Mouse (Mus musculus) liver, adult 2 months (tissue): ENCODE measurements at regions not wholly inside any gene's neighbourhood (a gene's known extent, or its start where the extent isn't known, plus 50 kb on each side); places are given as distances from the start of the nearest gene placed in this dataset.

Experiments
- DNase-seq: peaks from one replicate; pipeline ENCODE4 v3.0.0-alpha.2; 2011; ENCODE audit warnings: low read depth, low spot score; ENCODE audit errors: extremely low read depth
- H3K27ac ChIP-seq: fragments of 200-500 bp; replicated peaks from 2 replicates; pipeline ENCODE4 v1.5.1; 2012; ENCODE audit warnings: low read depth, mild to moderate bottlenecking, control low read depth, inconsistent platforms, low read length; ENCODE audit not compliant: insufficient read depth
- H3K27me3 ChIP-seq: fragments of 200-500 bp; 2 replicates; pipeline ENCODE4 v1.6.1; 2012; ENCODE audit warnings: mild to moderate bottlenecking, moderate library complexity, low read length, inconsistent platforms; ENCODE audit not compliant: control insufficient read depth, insufficient read depth
- H3K36me3 ChIP-seq: fragments of 200-500 bp; 2 replicates; pipeline ENCODE4 v1.6.1; 2012; ENCODE audit warnings: low read length, inconsistent platforms; ENCODE audit not compliant: control insufficient read depth, insufficient read depth
- H3K4me1 ChIP-seq: fragments of 200-500 bp; 2 replicates; pipeline ENCODE4 v1.6.1; 2011; ENCODE audit warnings: low read length; ENCODE audit not compliant: control insufficient read depth, insufficient read depth
- H3K4me3 ChIP-seq: fragments of 200-500 bp; 2 replicates; pipeline ENCODE4 v1.5.1; 2011; ENCODE audit warnings: low read depth, mild to moderate bottlenecking, control low read depth, low read length, moderate library complexity; ENCODE audit not compliant: insufficient read depth
- H3K79me2 ChIP-seq: fragments of 200-500 bp; 2 replicates; pipeline ENCODE4 v1.6.1; 2012; ENCODE audit warnings: inconsistent platforms, mild to moderate bottlenecking, low read length, moderate library complexity; ENCODE audit not compliant: control insufficient read depth, insufficient read depth
- H3K9ac ChIP-seq: fragments of 200-500 bp; 2 replicates; pipeline ENCODE4 v1.6.1; 2012; ENCODE audit warnings: low read depth, mild to moderate bottlenecking, control low read depth, inconsistent platforms, low read length
- CTCF ChIP-seq: fragments of 200-500 bp; IDR thresholded peaks from 2 replicates; pipeline ENCODE4 v1.5.1; 2011; ENCODE audit warnings: low read depth, low read length, control low read depth
- POLR2A ChIP-seq: fragments of 200-500 bp; IDR thresholded peaks from 2 replicates; pipeline ENCODE4 v1.6.1; 2011; ENCODE audit warnings: low read length, control low read depth; ENCODE audit not compliant: insufficient read depth; ENCODE audit errors: extremely low read depth
- WGBS: fragments of 180-500 bp; shearing (Covaris S2); methylation state at CpG from one replicate; pipeline ENCODE4 v1.1.7; 2018; 5-methylcytosine and 5-hydroxymethylcytosine counted together

GRCm38 (mm10) chr10:98145773-98146172 is 419.2 kb upstream of the C030005K15Rik start:
- WGBS, result 70% methylated on average over 1 of the region's 1 CpGs
- H3K27ac ChIP-seq, result no peak overlapping the region
- no peaks in the 10 kb centered on the region for H3K4me1 ChIP-seq
- TF ChIP-seq CTCF (no peak), POLR2A (no peak)
- no peak for DNase-seq
- no peaks in the 10 kb centered on the region for H3K27me3 ChIP-seq
- H3K9ac ChIP-seq, result no peak overlapping the region
- no peaks in the 10 kb centered on the region for H3K79me2 ChIP-seq
- H3K4me3 ChIP-seq, result no peak overlapping the region
- no peaks in the 10 kb centered on the region for H3K36me3 ChIP-seq

- Histone ChIP-seq H3K4me3 (no peak overlapping the region), H3K79me2 (no peaks in the 10 kb centered on the region), H3K9ac (no peak overlapping the region), H3K27me3 (no peaks in the 10 kb centered on the region), H3K27ac (no peak overlapping the region), H3K4me1 (no peaks in the 10 kb centered on the region), H3K36me3 (no peaks in the 10 kb centered on the region)
- no peak for TF ChIP-seq POLR2A
- TF ChIP-seq CTCF, result no peak
- DNase-seq, result no peak
- 74% methylated on average over 9 of the region's 9 CpGs for WGBS
Observed at GRCm38 (mm10) chr10:98146998-98147863, 420.7 kb upstream of the C030005K15Rik start.

DNA sequence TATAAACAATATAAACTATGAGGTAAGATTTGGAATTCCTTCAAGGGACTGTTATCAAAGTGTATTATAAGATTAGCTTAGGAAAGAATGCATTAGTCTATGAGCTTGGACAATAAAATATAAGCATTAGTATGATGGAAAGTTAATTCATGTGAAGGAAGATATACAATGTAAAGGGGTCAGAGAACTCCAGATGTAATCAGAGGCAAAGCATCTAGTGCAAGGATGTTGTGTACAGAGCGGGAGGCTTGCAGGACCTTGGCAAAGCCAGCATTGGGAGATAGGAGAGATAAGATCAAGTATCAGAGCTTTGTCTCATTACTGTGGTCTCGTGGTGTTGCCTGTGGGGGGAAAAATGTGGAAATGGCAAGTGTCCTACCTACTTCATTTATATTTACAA is 429.4 kb upstream of the C030005K15Rik start:
- WGBS, result 53% methylated on average over 2 of the region's 2 CpGs
- Histone ChIP-seq H3K27me3 (no peaks in the 10 kb centered on the region), H3K4me3 (no peak overlapping the region), H3K27ac (no peak overlapping the region), H3K4me1 (no peaks in the 10 kb centered on the region), H3K36me3 (no peaks in the 10 kb centered on the region), H3K79me2 (no peaks in the 10 kb centered on the region), H3K9ac (no peak overlapping the region)
- no peak for DNase-seq
- no peak for TF ChIP-seq CTCF

GRCm38 (mm10) chr10:98185666-98186065 is 459.1 kb upstream of the C030005K15Rik start:
- no peak overlapping the region for H3K4me3 ChIP-seq
- TF ChIP-seq POLR2A (no peak), CTCF (no peak)
- no peaks in the 10 kb centered on the region for H3K27me3 ChIP-seq
- no peak overlapping the region for H3K9ac ChIP-seq
- H3K27ac ChIP-seq, result no peak overlapping the region
- H3K36me3 ChIP-seq, result no peaks in the 10 kb centered on the region
- WGBS, result 67% methylated on average over 3 of the region's 3 CpGs
- H3K79me2 ChIP-seq, result no peaks in the 10 kb centered on the region
- no peak for DNase-seq
- no peaks in the 10 kb centered on the region for H3K4me1 ChIP-seq

DNA sequence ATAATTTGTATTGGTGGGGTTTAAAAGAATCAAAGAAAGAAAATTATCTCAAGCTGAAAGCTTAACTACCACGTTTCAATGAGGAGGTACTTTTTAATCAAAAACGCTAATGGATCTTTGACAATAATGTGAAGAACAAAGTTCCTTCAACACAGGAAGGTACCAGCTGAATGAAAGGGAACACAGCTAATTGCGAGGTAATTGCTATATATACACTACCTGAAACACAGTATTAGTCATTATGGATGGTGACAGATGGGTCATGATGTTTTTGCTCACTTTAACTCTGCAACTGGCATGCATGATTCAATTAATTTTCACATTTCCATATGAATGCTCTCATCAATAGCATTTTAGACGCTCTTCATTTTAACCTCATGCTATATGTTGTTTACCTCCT is 470.3 kb upstream of the C030005K15Rik start:
- H3K27ac ChIP-seq, result no peak overlapping the region
- no peak overlapping the region for H3K4me3 ChIP-seq
- 75% methylated on average over 4 of the region's 4 CpGs for WGBS
- H3K9ac ChIP-seq, result no peak overlapping the region
- no peak for DNase-seq
- H3K79me2 ChIP-seq, result no peaks in the 10 kb centered on the region
- no peak for TF ChIP-seq CTCF
- TF ChIP-seq POLR2A, result no peak
- no peaks in the 10 kb centered on the region for H3K27me3 ChIP-seq
- no peaks in the 10 kb centered on the region for H3K36me3 ChIP-seq
- H3K4me1 ChIP-seq, result no peaks in the 10 kb centered on the region

DNA sequence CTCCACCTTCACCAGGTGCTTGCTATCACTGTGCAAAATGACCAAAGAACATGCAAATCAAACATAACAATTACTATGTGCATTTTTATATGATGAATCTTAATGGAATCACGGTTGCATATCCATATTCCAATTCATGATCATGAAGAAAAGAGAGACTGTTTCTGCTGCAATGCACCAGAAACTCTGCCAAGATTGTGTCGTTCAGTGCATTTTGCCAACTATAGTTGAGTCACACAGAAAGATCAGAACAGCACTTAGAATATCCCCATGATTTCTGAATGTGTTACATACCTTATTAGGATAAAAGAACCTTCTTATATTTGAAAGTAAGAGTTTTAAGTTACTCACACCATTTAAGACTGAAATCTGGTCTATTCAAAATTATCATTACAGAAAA is 483.7 kb upstream of the C030005K15Rik start:
- WGBS, result 70% methylated on average over 2 of the region's 2 CpGs
- Histone ChIP-seq H3K9ac (no peak overlapping the region), H3K36me3 (no peaks in the 10 kb centered on the region), H3K4me1 (no peaks in the 10 kb centered on the region), H3K27ac (no peak overlapping the region), H3K79me2 (no peaks in the 10 kb centered on the region), H3K27me3 (no peaks in the 10 kb centered on the region), H3K4me3 (no peak overlapping the region)
- DNase-seq, result no peak
- no peak for TF ChIP-seq POLR2A
- TF ChIP-seq CTCF, result no peak
